Mouse (Mus musculus) lung, adult 2 months (tissue): ENCODE measurements around the gene Krt39.

Experiments used
- CTCF ChIP-seq: fragments of 200-500 bp; IDR thresholded peaks from 2 replicates; pipeline ENCODE4 v1.5.1; 2011; ENCODE audit warnings: mild to moderate bottlenecking, low read length, control low read depth; ENCODE audit not compliant: insufficient read depth
- POLR2A ChIP-seq: fragments of 200-500 bp; IDR thresholded peaks from 2 replicates; pipeline ENCODE4 v1.6.1; 2011; ENCODE audit warnings: low read depth, mild to moderate bottlenecking, control low read depth, low read length, borderline replicate concordance; ENCODE audit errors: extremely low read depth

GRCm38 (mm10) chr11:99550765-99551164 lies 29.6 kb upstream of the Krt39 start, which contains the start of gene Krtap3-3:
- TF ChIP-seq CTCF = no peak
- TF ChIP-seq POLR2A = no peak
